Mouse (Mus musculus): ENCODE measurements around the gene Cpz. TPM values are rescaled to one million over a fixed set of nuclear protein-coding genes. Genes with fewer than 3 reads are reported as not detected.

The Cpz gene
- polyA plus RNA-seq, 1 experiment from 2014 or later = 13.6 TPM

DNA sequence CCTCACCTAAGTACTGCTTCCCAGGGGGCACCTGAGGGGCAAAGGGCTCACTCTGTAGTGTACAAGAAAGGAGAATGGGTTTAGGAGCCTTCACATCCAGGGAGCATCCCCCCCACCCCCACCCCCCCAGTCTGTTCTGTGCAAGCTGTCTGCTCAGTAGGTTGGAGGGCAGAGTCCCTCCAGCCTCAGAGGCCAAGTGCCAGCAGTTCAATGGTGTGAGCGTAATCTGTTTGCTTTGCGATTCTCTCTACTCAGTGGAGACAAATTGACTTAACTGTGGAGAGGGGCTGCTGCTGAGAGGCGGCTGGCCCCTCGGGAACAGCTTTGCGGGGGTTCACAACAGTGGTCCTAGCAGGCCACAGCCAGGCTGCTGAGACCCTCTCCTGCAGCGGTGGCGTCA is 28.2 kb downstream of the Cpz start:
- ATAC-seq = no peak
- Histone ChIP-seq H3K9me3 (ENCODE audit: control insufficient read depth, low read length) (no peaks in the 10 kb centered on the region), H3K27me3 (replicated peaks; ENCODE audit: control insufficient read depth, insufficient read depth, low read length) (no peaks in the 10 kb centered on the region; the same call in 1 of the 2 replicates), H3K4me3 (ENCODE audit: low read length) (no peak overlapping the region), H3K4me2 (ENCODE audit: low read depth, low read length) (no peak overlapping the region), H3K9ac (ENCODE audit: low read depth, low read length) (no peak overlapping the region), H3K27ac (ENCODE audit: low read length) (no peak overlapping the region), H3K36me3 (ENCODE audit: control insufficient read depth, insufficient read depth, low read length) (no peaks in the 10 kb centered on the region), H3K4me1 (ENCODE audit: control insufficient read depth, insufficient read depth, low read length) (no peaks in the 10 kb centered on the region)
- WGBS = 29% methylated on average over 7 of the region's 7 CpGs

DNA sequence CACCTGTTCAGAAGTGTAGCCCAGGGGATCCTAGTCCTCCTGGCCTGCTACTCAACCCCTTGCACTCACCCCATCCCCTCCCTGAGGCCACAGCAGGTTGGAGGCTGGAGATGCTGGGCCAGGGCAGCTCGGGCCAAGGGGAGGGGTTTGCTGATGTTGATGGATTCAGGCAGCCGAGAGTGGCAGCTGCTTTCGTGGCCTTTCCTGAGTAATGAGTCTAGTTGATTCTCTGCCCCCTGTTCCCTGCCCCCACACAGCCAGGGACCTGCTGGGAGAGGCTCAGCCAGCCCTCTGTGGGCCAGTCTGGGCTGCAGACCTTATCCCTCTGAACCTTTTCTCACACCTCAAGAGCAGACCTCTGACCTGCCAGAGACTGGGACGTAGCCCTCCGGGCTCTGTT is 29.5 kb downstream of the Cpz start:
- Histone ChIP-seq H3K9ac (ENCODE audit: low read depth, low read length) (no peak overlapping the region), H3K27me3 (replicated peaks; ENCODE audit: control insufficient read depth, insufficient read depth, low read length) (no peaks in the 10 kb centered on the region; the same call in 1 of the 2 replicates), H3K9me3 (ENCODE audit: control insufficient read depth, low read length) (no peaks in the 10 kb centered on the region), H3K4me2 (ENCODE audit: low read depth, low read length) (no peak overlapping the region), H3K36me3 (ENCODE audit: control insufficient read depth, insufficient read depth, low read length) (no peaks in the 10 kb centered on the region), H3K4me1 (ENCODE audit: control insufficient read depth, insufficient read depth, low read length) (no peaks in the 10 kb centered on the region), H3K4me3 (ENCODE audit: low read length) (no peak overlapping the region), H3K27ac (ENCODE audit: low read length) (no peak overlapping the region)
- WGBS = 10% methylated on average over 5 of the region's 5 CpGs
- no peak for ATAC-seq

DNA sequence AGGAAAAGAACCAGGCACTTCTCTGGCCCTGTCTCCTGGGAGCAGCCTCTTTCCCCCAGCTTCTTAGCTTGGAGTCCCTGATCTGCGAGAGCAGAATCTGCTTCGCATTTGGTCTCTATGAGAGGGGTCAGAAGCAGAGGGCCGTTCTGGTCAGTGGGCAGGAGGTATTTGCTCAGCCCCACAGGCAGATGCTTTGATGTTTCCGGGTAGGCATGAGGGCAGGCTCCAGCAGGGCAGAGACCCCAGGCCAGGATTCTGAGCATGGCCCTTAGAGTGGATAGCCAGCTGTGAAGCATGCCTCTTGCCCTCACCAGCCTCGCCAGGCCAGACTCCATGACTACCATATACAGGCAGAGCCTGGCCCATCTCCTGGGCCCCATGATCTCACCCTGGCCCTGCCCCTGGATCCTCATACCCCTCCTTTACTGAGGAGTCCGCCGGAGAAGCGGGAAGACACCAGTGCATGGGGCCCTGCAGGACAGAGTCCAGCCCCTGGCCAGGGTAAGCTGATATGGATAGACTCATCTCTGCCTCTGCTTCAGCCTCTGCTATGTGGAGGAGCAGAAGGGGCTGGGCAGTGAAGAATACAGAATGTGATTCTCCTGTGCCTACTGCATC is 30.6 kb downstream of the Cpz start:
- Histone ChIP-seq H3K27me3 (replicated peaks; ENCODE audit: control insufficient read depth, insufficient read depth, low read length) (no peaks in the 10 kb centered on the region; the same call in 1 of the 2 replicates), H3K9me3 (ENCODE audit: control insufficient read depth, low read length) (no peaks in the 10 kb centered on the region), H3K27ac (ENCODE audit: low read length) (no peak overlapping the region), H3K4me1 (ENCODE audit: control insufficient read depth, insufficient read depth, low read length) (no peaks in the 10 kb centered on the region), H3K9ac (ENCODE audit: low read depth, low read length) (no peak overlapping the region), H3K4me3 (ENCODE audit: low read length) (no peak overlapping the region), H3K36me3 (ENCODE audit: control insufficient read depth, insufficient read depth, low read length) (no peaks in the 10 kb centered on the region), H3K4me2 (ENCODE audit: low read depth, low read length) (no peak overlapping the region)
- WGBS = 36% methylated on average over 8 of the region's 8 CpGs
- no peak for ATAC-seq

DNA sequence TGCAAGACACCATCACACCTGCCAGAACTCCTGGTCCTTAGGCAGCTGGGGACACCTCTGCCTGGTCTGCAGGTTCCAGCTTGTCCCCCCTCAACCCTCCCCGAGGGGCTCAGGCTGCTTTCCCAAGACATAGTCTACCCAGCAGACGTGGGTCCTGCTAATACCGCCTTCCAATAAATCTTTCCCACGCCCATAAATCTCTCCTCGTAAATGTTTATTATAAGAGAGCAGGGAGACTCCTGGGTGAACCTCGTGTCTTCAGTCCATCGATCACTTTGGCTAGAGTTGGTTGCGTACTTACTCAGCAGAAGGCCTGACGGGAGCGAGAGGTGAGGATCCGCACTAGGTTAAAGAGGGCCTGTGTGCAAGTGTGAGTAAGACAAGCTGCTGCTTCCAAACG is 31.7 kb downstream of the Cpz start:
- Histone ChIP-seq H3K27me3 (replicated peaks; ENCODE audit: control insufficient read depth, insufficient read depth, low read length) (peaks cover 2% of the 10 kb centered on the region; the same call in 1 of the 2 replicates), H3K4me2 (ENCODE audit: low read depth, low read length) (no peak overlapping the region), H3K9ac (ENCODE audit: low read depth, low read length) (no peak overlapping the region), H3K36me3 (ENCODE audit: control insufficient read depth, insufficient read depth, low read length) (no peaks in the 10 kb centered on the region), H3K4me3 (ENCODE audit: low read length) (no peak overlapping the region), H3K9me3 (ENCODE audit: control insufficient read depth, low read length) (no peaks in the 10 kb centered on the region), H3K27ac (ENCODE audit: low read length) (no peak overlapping the region), H3K4me1 (ENCODE audit: control insufficient read depth, insufficient read depth, low read length) (no peaks in the 10 kb centered on the region)
- no peak for ATAC-seq
- 34% methylated on average over 12 of the region's 12 CpGs for WGBS

- no peaks in the 10 kb centered on the region for H3K4me1 ChIP-seq (ENCODE audit: control insufficient read depth, insufficient read depth, low read length)
- no peaks in the 10 kb centered on the region for H3K36me3 ChIP-seq (ENCODE audit: control insufficient read depth, insufficient read depth, low read length)
- H3K4me2 ChIP-seq (ENCODE audit: low read depth, low read length) = no peak overlapping the region
- no peak overlapping the region for H3K4me3 ChIP-seq (ENCODE audit: low read length)
- H3K27me3 ChIP-seq (replicated peaks; ENCODE audit: control insufficient read depth, insufficient read depth, low read length) = no peaks in the 10 kb centered on the region
- no peak for ATAC-seq
- H3K27ac ChIP-seq (ENCODE audit: low read length) = no peak overlapping the region
- H3K9ac ChIP-seq (ENCODE audit: low read depth, low read length) = no peak overlapping the region
- WGBS = 31% methylated on average over 4 of the region's 4 CpGs
- no peaks in the 10 kb centered on the region for H3K9me3 ChIP-seq (ENCODE audit: control insufficient read depth, low read length)
Observed at GRCm38 (mm10) chr5:35479521-35479920, 46.0 kb downstream of the Cpz start.

DNA sequence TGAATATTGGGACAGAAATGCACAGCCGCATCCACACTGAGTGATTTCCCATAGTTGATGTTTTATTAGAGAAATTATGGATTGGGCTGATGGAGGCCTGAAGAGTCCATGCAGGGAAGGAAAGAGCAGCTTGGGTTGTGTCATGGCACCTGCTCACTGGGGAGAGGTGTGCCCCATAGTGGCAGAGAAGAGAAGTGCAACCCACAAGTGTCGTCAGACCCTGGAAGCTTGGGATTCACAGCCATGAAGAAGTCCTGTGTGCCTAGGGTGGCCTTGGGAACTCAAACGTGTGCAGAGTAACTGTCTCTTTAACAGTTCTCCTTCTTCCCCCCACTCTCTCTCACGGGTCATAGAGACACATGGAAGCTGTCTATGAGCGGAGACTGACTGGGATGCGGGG is 50.3 kb downstream of the Cpz start:
- H3K4me2 ChIP-seq (ENCODE audit: low read depth, low read length) = no peak overlapping the region
- H3K4me3 ChIP-seq (ENCODE audit: low read length) = no peak overlapping the region
- 43% methylated on average over 6 of the region's 6 CpGs for WGBS
- no peaks in the 10 kb centered on the region for H3K9me3 ChIP-seq (ENCODE audit: control insufficient read depth, low read length)
- no peaks in the 10 kb centered on the region; the same call in 1 of the 2 replicates for H3K27me3 ChIP-seq (replicated peaks; ENCODE audit: control insufficient read depth, insufficient read depth, low read length)
- H3K9ac ChIP-seq (ENCODE audit: low read depth, low read length) = no peak overlapping the region
- no peaks in the 10 kb centered on the region for H3K36me3 ChIP-seq (ENCODE audit: control insufficient read depth, insufficient read depth, low read length)
- no peak for ATAC-seq
- no peaks in the 10 kb centered on the region for H3K4me1 ChIP-seq (ENCODE audit: control insufficient read depth, insufficient read depth, low read length)
- no peak overlapping the region for H3K27ac ChIP-seq (ENCODE audit: low read length)

DNA sequence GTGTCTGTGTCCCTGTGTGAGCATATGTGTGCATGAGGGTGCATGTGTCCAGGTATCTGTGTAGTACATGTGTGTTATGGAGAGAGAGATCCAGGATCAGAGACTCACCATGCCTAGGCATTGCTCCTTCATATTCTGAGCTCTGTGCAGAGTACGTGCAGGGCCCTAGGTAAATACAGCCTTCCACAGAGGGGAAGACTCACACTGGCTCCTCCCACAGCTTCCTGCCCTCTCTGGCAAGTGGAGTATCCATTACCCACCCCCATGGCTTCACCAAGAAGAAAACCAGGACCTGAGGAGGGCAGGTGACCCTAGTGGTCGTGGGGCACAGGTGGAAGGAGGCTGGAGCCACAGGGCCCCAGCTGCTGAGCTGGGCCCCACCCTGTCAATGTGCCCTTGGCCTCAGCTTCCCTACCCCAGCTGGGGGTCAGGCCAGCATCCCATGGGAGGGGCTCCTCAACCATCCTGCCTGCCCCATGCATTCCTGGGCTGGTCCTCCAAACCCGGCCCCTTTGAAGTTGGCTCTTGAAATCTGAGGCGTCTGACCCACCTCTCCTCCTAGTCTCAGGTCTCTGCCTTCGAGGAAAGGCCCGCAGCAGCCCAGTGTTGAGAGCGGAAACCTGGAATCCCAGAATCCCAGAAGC is 54.5 kb downstream of the Cpz start:
- no peak overlapping the region for H3K4me3 ChIP-seq (ENCODE audit: low read length)
- H3K27me3 ChIP-seq (replicated peaks; ENCODE audit: control insufficient read depth, insufficient read depth, low read length) = peaks cover 5% of the 10 kb centered on the region; the same call in 1 of the 2 replicates
- no peak overlapping the region for H3K4me2 ChIP-seq (ENCODE audit: low read depth, low read length)
- no peak overlapping the region for H3K27ac ChIP-seq (ENCODE audit: low read length)
- H3K36me3 ChIP-seq (ENCODE audit: control insufficient read depth, insufficient read depth, low read length) = no peaks in the 10 kb centered on the region
- no peaks in the 10 kb centered on the region for H3K4me1 ChIP-seq (ENCODE audit: control insufficient read depth, insufficient read depth, low read length)
- ATAC-seq = no peak
- no peaks in the 10 kb centered on the region for H3K9me3 ChIP-seq (ENCODE audit: control insufficient read depth, low read length)
- 15% methylated on average over 7 of the region's 7 CpGs for WGBS
- H3K9ac ChIP-seq (ENCODE audit: low read depth, low read length) = no peak overlapping the region

DNA sequence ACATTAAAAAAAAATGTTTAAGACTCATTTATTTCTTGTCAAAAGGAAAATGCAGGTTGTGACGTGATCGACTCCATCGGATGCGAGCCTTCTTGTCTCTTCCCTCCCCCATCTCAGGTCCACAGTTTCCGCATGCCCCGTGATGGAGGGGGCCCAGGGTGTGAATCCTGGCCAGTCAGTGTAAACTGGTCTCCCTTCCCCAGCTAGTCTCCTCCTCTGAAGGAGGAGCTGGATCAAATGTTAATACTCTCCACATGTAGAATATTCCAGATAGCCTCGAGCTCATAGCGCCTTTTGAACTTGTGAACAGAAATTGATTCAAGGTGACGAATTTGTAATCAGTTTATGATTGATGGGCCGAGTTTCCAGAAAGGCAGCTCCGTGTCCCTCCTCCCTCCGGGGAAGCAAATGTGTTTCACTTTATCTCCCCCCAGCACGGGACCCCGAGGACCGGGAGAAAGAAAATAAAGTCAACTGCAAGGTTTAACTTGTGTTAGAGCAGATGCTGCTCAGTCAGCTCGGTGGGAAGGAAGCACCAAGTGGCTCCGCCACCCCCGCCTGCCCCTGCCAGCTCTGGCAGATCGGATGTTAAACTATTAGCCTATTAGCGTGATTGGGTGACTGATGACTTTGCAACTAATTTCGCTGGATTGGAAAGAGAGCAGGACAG is 59.4 kb downstream of the Cpz start:
- Histone ChIP-seq H3K4me3 (ENCODE audit: low read length) (no peak overlapping the region), H3K4me1 (ENCODE audit: control insufficient read depth, insufficient read depth, low read length) (no peaks in the 10 kb centered on the region), H3K4me2 (ENCODE audit: low read depth, low read length) (no peak overlapping the region), H3K36me3 (ENCODE audit: control insufficient read depth, insufficient read depth, low read length) (no peaks in the 10 kb centered on the region), H3K9ac (ENCODE audit: low read depth, low read length) (no peak overlapping the region), H3K27me3 (replicated peaks; ENCODE audit: control insufficient read depth, insufficient read depth, low read length) (peaks cover 9% of the 10 kb centered on the region; the same call in 1 of the 2 replicates), H3K27ac (ENCODE audit: low read length) (no peak overlapping the region), H3K9me3 (ENCODE audit: control insufficient read depth, low read length) (no peaks in the 10 kb centered on the region)
- 42% methylated on average over 21 of the region's 21 CpGs for WGBS
- no peak for ATAC-seq

- H3K9ac ChIP-seq (ENCODE audit: low read depth, low read length) = no peak overlapping the region
- no peaks in the 10 kb centered on the region for H3K4me1 ChIP-seq (ENCODE audit: control insufficient read depth, insufficient read depth, low read length)
- H3K4me3 ChIP-seq (ENCODE audit: low read length) = no peak overlapping the region
- H3K4me2 ChIP-seq (ENCODE audit: low read depth, low read length) = no peak overlapping the region
- ATAC-seq = no peak
- H3K27ac ChIP-seq (ENCODE audit: low read length) = no peak overlapping the region
- no peaks in the 10 kb centered on the region for H3K9me3 ChIP-seq (ENCODE audit: control insufficient read depth, low read length)
- WGBS = 50% methylated on average over 8 of the region's 8 CpGs
- H3K36me3 ChIP-seq (ENCODE audit: control insufficient read depth, insufficient read depth, low read length) = no peaks in the 10 kb centered on the region
- H3K27me3 ChIP-seq (replicated peaks; ENCODE audit: control insufficient read depth, insufficient read depth, low read length) = peaks cover 5% of the 10 kb centered on the region; the same call in 1 of the 2 replicates
Observed at GRCm38 (mm10) chr5:35462081-35462480, 63.4 kb downstream of the Cpz start.
